Mouse (Mus musculus): ENCODE results near the gene Lypd6b.

DNA sequence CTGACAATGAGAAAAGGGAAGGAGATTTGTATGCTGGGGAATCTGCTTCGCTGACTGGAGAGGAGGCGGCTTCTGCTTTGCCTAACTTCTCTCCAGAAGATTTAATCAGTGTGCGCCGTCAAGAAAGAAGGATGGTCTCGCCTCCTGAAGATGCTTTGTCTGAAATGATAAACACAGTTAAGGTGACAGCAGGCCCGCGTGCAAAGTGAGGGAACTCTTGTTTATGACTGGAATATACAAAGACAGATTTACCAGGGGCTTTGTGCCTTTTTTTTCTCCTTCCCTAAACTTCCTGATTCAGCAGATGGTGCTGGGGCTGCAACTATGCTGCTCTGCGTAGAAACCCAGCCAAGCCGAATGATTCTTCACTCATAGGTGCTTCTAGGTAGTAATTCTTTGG is 131.2 kb downstream of the Lypd6b start:
- TF ChIP-seq CTCF (conservative IDR thresholded peaks at IDR 0.05; ENCODE audit: low read length) (no peak), NANOG (IDR thresholded peaks at IDR 0.05; ENCODE audit: borderline replicate concordance, low read length) (no peak)
